Mouse (Mus musculus) heart, postnatal 0 days (tissue): ENCODE measurements around the gene Shq1.

Source experiments
- CTCF ChIP-seq: IDR thresholded peaks from 2 replicates; pipeline ENCODE4 v1.5.1; 2016; ENCODE audit warnings: antibody characterized with exemption, control low read depth, low read depth
- EP300 ChIP-seq: IDR thresholded peaks from 2 replicates; pipeline ENCODE4 v1.6.1; 2016; ENCODE audit warnings: antibody characterized with exemption, low read depth

GRCm38 (mm10) chr6:100586758-100587157, 84.2 kb downstream of the Shq1 start:
- TF ChIP-seq EP300 (no peak), CTCF (no peak)
